Mouse (Mus musculus): ENCODE results near the gene Crispld2.

DNA sequence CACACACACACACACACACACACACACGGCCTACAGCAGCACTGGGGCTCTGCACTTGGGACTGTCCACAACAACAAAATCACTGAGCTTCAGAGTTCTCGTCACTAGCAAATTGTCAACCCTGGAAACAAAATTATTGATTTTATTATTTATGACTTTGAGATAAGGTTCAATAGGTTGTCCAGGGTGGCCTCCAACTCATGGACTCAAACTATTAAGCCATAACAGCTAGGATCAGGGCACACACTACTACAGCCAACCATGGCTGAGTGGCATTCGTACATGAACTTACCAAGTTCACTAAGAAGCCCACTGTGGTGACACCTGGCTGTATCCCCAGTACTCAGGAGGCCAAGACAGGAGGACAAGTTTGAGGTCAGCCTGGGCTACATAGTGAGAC, 100.9 kb downstream of the Crispld2 start:
- TF ChIP-seq CTCF (IDR thresholded peaks at IDR 0.05; ENCODE audit: low read depth) (no peak), EP300 (IDR thresholded peaks at IDR 0.05; ENCODE audit: low read depth) (no peak)

All from heart, postnatal 0 days (tissue).